Mouse (Mus musculus) forebrain, embryonic 10.5 days (tissue): ENCODE measurements at regions not wholly inside any gene's neighbourhood (a gene's known extent, or its start where the extent isn't known, plus 50 kb on each side); places are given as distances from the start of the nearest gene placed in this dataset.

Source experiments
- DNase-seq: peaks from one replicate; pipeline ENCODE4 v3.0.0-alpha.2; 2017; ENCODE audit warnings: low spot score; ENCODE audit errors: extremely low spot score
- H3K27ac ChIP-seq: fragments of 300-500 bp; sonication (generic); 2 replicates; pipeline ENCODE4 v1.5.1; 2016; ENCODE audit warnings: mild to moderate bottlenecking
- H3K27me3 ChIP-seq: fragments of 300-500 bp; sonication (generic); 2 replicates; pipeline ENCODE4 v1.6.1; 2016; ENCODE audit warnings: mild to moderate bottlenecking; ENCODE audit not compliant: poor library complexity, severe bottlenecking
- H3K36me3 ChIP-seq: fragments of 300-500 bp; sonication (generic); replicated peaks from 2 replicates; pipeline ENCODE4 v1.6.1; 2016; ENCODE audit warnings: mild to moderate bottlenecking, moderate library complexity
- H3K4me1 ChIP-seq: fragments of 300-500 bp; sonication (generic); 2 replicates; pipeline ENCODE4 v1.6.1; 2016
- H3K4me3 ChIP-seq: fragments of 300-500 bp; sonication (generic); 2 replicates; pipeline ENCODE4 v1.5.1; 2016; ENCODE audit warnings: mild to moderate bottlenecking, moderate library complexity
- H3K9me3 ChIP-seq: fragments of 300-500 bp; sonication (generic); 2 replicates; pipeline ENCODE4 v1.6.1; 2016; ENCODE audit warnings: mild to moderate bottlenecking, moderate library complexity
- WGBS: fragments of 180-500 bp; shearing (Covaris S2); methylation state at CpG from one replicate; pipeline ENCODE4 v1.1.7; 2016; 5-methylcytosine and 5-hydroxymethylcytosine counted together

DNA sequence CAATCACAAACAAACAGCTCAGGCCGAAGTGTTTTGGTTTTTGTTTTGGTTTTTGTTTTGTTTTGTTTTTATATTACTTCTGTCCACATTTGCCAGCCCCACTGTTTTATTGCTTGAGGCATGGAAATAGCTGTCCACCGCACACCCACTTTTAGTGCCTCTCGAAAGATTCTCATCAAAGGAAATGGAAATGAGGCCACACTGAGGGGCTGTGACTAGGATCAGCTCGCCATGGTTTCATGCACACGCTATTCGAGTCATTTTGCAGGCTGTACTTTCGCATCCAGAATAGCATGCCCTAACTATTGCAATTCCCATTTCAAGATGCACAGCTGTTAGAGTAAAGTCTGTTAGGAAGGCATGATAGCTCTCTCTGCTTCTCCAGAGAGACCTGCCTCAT lies 1543.4 kb upstream of the Tenm3 start:
- Histone ChIP-seq H3K27ac (no peak overlapping the region), H3K4me1 (no peaks in the 10 kb centered on the region), H3K27me3 (no peaks in the 10 kb centered on the region), H3K9me3 (no peaks in the 10 kb centered on the region), H3K36me3 (no peaks in the 10 kb centered on the region), H3K4me3 (no peak overlapping the region)
- no peak for DNase-seq
- 83% methylated on average over 7 of the region's 7 CpGs for WGBS

DNA sequence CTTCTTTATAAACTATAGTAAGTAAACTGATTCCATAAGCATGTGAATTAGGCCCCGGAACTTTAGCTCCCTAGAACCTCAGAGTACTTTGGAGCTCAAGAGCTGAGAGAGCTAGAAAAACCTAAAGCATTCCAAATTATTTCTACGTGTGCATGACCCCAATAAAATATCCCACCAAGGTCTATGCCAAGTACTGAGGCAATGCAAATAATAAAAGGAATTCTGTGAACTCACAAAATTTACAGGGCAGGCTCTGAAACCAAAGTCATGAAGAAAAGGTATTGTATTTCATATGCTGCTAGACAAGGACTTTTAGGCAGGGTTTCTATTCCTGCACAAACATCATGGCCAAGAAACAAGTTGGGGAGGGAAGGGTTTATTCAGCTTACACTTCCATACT lies 1539.9 kb upstream of the Tenm3 start:
- 92% methylated on average over 2 of the region's 2 CpGs for WGBS

DNA sequence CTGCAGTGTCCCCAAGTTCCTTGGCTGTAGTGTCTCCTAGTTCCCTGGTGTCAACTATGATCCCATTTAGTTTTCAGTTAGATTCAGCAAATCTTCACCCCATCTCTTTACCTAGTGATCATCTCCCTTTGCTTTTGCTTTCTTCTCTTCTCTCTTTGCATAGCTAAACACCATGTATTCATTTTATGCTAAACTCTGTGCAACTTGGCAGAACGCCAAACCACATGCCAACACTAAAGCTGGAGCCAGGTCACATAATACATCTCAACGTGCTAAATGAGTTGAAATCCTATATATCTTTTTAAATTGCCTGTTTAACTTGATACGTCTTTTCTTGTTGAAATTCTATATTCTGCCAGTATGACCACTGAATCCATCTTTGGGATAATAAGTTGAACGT lies 1536.0 kb upstream of the Tenm3 start:
- no peak overlapping the region for H3K27ac ChIP-seq
- H3K4me1 ChIP-seq, result no peaks in the 10 kb centered on the region
- H3K4me3 ChIP-seq, result no peak overlapping the region

More for the DNA sequence above, 1539.9 kb upstream of the Tenm3 start:
- no peak for DNase-seq
- Histone ChIP-seq H3K27ac (no peak overlapping the region), H3K4me1 (no peaks in the 10 kb centered on the region), H3K36me3 (no peaks in the 10 kb centered on the region), H3K9me3 (no peaks in the 10 kb centered on the region), H3K27me3 (no peaks in the 10 kb centered on the region), H3K4me3 (no peak overlapping the region)

GRCm38 (mm10) chr8:50373790-50374189 lies 1530.0 kb upstream of the Tenm3 start:
- Histone ChIP-seq H3K27ac (no peak overlapping the region), H3K4me3 (no peak overlapping the region), H3K4me1 (no peaks in the 10 kb centered on the region), H3K27me3 (no peaks in the 10 kb centered on the region), H3K36me3 (no peaks in the 10 kb centered on the region), H3K9me3 (no peaks in the 10 kb centered on the region)
- WGBS, result 85% methylated on average over 2 of the region's 2 CpGs
- no peak for DNase-seq

More for the DNA sequence above, 1536.0 kb upstream of the Tenm3 start:
- no peak for DNase-seq
- no peaks in the 10 kb centered on the region for H3K36me3 ChIP-seq
- no peaks in the 10 kb centered on the region for H3K9me3 ChIP-seq
- 85% methylated on average over 4 of the region's 4 CpGs for WGBS
- no peaks in the 10 kb centered on the region for H3K27me3 ChIP-seq

DNA sequence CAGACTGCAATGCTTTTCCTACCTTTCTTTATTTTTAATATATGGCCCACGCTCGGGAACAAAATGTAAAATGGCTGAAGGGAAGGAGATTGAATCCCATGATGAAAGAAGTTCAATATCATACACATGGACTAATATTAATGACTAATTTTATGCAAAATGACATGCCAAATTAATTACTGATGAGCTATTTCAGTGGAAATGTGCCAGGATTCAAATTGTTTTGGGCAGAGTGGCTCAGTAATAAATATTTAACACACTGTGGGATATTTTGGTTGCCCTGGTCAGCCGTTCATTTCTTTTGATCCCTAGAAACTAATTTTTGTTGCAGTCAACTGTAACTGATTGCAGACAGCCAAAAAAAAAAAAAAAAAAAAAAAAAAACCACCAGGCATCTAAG lies 1482.7 kb upstream of the Tenm3 start:
- H3K36me3 ChIP-seq, result no peaks in the 10 kb centered on the region
- peaks cover 18% of the 10 kb centered on the region for H3K4me1 ChIP-seq
- no peak for DNase-seq
- no peak overlapping the region for H3K27ac ChIP-seq
- no peaks in the 10 kb centered on the region for H3K9me3 ChIP-seq
- no peak overlapping the region for H3K4me3 ChIP-seq
- WGBS, result 89% methylated on average over 3 of the region's 3 CpGs
- no peaks in the 10 kb centered on the region for H3K27me3 ChIP-seq

DNA sequence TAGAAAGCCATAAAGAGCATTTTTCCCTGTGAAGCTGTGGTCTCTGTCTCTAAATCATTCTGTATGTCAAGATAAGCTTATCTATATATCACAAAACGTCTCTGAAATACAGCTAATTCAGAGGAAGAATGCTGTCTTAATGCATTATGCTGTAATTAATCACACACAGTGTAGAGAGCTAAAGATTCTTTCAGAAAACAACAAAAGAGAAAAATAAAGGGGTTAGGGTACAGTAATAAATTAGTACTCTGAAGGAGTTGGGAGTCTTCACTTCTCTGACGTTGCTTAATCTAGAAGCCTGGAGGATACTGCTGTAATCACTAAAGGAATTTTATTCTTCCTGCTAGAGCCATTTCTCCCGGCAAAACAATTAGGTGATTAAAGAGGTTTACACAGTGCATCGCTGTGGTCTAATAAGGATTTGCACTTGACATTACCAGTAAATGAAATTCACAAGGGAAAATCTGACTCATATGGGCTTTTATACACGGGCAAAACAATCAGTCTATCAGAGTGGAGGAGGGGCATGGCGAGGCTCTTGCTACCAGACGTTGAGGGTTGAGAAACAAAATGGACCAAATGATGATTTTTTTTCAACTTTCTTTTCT lies 1477.7 kb upstream of the Tenm3 start:
- Histone ChIP-seq H3K9me3 (no peaks in the 10 kb centered on the region), H3K4me1 (peaks cover 23% of the 10 kb centered on the region), H3K27me3 (no peaks in the 10 kb centered on the region), H3K4me3 (no peak overlapping the region), H3K27ac (no peak overlapping the region), H3K36me3 (no peaks in the 10 kb centered on the region)
- no peak for DNase-seq
- WGBS, result 36% methylated on average over 7 of the region's 7 CpGs

- Histone ChIP-seq H3K27ac (no peak overlapping the region), H3K4me3 (no peak overlapping the region), H3K4me1 (peaks cover 7% of the 10 kb centered on the region), H3K9me3 (no peaks in the 10 kb centered on the region), H3K27me3 (no peaks in the 10 kb centered on the region), H3K36me3 (no peaks in the 10 kb centered on the region)
- WGBS, result 80% methylated on average over 1 of the region's 1 CpGs
- DNase-seq, result no peak
Observed at GRCm38 (mm10) chr8:50316641-50317040, 1472.9 kb upstream of the Tenm3 start.

- Histone ChIP-seq H3K27ac (no peak overlapping the region), H3K27me3 (no peaks in the 10 kb centered on the region), H3K36me3 (no peaks in the 10 kb centered on the region), H3K9me3 (no peaks in the 10 kb centered on the region), H3K4me3 (no peak overlapping the region), H3K4me1 (no peaks in the 10 kb centered on the region)
- no peak for DNase-seq
- 84% methylated on average over 3 of the region's 3 CpGs for WGBS
Observed at GRCm38 (mm10) chr8:50310308-50310707, 1466.6 kb upstream of the Tenm3 start.

DNA sequence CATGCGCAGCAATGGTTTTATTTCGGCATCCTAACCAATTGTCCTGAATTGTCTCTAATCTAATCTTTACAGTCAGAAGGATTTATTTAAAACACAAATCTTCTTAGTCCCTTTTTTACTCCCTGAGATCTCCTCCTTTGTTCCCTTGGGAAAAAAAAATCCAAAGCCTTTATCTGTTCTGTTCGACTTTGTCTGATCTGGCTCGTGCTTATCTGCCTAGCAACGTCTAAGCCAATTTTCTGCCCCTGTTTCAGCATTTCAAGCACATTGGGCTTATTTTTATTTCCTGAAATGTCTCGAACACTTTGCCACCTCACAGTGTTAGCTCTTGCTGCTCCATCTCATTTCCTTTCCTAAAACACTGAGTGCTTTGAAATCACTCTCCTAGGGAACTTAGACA lies 1456.6 kb upstream of the Tenm3 start:
- H3K4me1 ChIP-seq, result peaks cover 5% of the 10 kb centered on the region; the same call in 1 of the 2 replicates
- no peaks in the 10 kb centered on the region for H3K27me3 ChIP-seq
- H3K27ac ChIP-seq, result no peak overlapping the region
- H3K9me3 ChIP-seq, result no peaks in the 10 kb centered on the region
- 38% methylated on average over 6 of the region's 6 CpGs for WGBS
- H3K4me3 ChIP-seq, result no peak overlapping the region
- no peak for DNase-seq
- no peaks in the 10 kb centered on the region for H3K36me3 ChIP-seq

- Histone ChIP-seq H3K27me3 (no peaks in the 10 kb centered on the region), H3K9me3 (no peaks in the 10 kb centered on the region), H3K27ac (no peak overlapping the region), H3K4me1 (no peaks in the 10 kb centered on the region), H3K4me3 (no peak overlapping the region), H3K36me3 (no peaks in the 10 kb centered on the region)
- 8% methylated on average over 4 of the region's 4 CpGs for WGBS
- peak; percentile 19 for DNase-seq
Observed at GRCm38 (mm10) chr8:50293501-50293900, 1449.8 kb upstream of the Tenm3 start.

GRCm38 (mm10) chr8:50292158-50292557 lies 1448.4 kb upstream of the Tenm3 start:
- no peaks in the 10 kb centered on the region for H3K36me3 ChIP-seq
- no peak overlapping the region for H3K4me3 ChIP-seq
- no peaks in the 10 kb centered on the region for H3K27me3 ChIP-seq
- 43% methylated on average over 7 of the region's 7 CpGs for WGBS
- H3K9me3 ChIP-seq, result no peaks in the 10 kb centered on the region
- peak; percentile 58 for DNase-seq
- no peak overlapping the region for H3K27ac ChIP-seq
- H3K4me1 ChIP-seq, result no peaks in the 10 kb centered on the region

- no peak for DNase-seq
- H3K27me3 ChIP-seq, result no peaks in the 10 kb centered on the region
- no peak overlapping the region for H3K4me3 ChIP-seq
- H3K4me1 ChIP-seq, result no peaks in the 10 kb centered on the region
- H3K9me3 ChIP-seq, result no peaks in the 10 kb centered on the region
- WGBS, result 83% methylated on average over 1 of the region's 1 CpGs
- no peak overlapping the region for H3K27ac ChIP-seq
- no peaks in the 10 kb centered on the region for H3K36me3 ChIP-seq
Observed at GRCm38 (mm10) chr8:50276346-50276745, 1432.6 kb upstream of the Tenm3 start.

- no peaks in the 10 kb centered on the region for H3K9me3 ChIP-seq
- 67% methylated on average over 4 of the region's 4 CpGs for WGBS
- no peak for DNase-seq
- H3K4me1 ChIP-seq, result no peaks in the 10 kb centered on the region
- H3K36me3 ChIP-seq, result no peaks in the 10 kb centered on the region
- H3K4me3 ChIP-seq, result no peak overlapping the region
- no peak overlapping the region for H3K27ac ChIP-seq
- H3K27me3 ChIP-seq, result no peaks in the 10 kb centered on the region
Observed at GRCm38 (mm10) chr8:50264757-50265156, 1421.0 kb upstream of the Tenm3 start.
